Mouse (Mus musculus) hindbrain, embryonic 15.5 days (tissue): ENCODE results near the gene Vps26a. TPM values are rescaled to one million over a fixed set of nuclear protein-coding genes. Genes with fewer than 3 reads are reported as not detected.
"Not testable (repeated sequence)": the region's sequence is repeated elsewhere in the genome, so short reads cannot be mapped to it uniquely, and the experiment has no call there.

Source experiments
- ATAC-seq: fragments of 200-750 bp; cut with Nextera tagmentation; 2 replicates; pipeline ENCODE4 v1.8.0; 2017; ENCODE audit warnings: low read depth, moderate number of reproducible peaks, moderate TSS enrichment; ENCODE audit not compliant: low FRiP score
- H3K27ac ChIP-seq: fragments of 300-500 bp; sonication (generic); replicated peaks from 2 replicates; pipeline ENCODE4 v1.5.1; 2015; ENCODE audit warnings: mild to moderate bottlenecking, inconsistent platforms
- H3K27me3 ChIP-seq: fragments of 300-500 bp; sonication (generic); 2 replicates; pipeline ENCODE4 v1.6.1; 2015; ENCODE audit warnings: control low read depth, inconsistent platforms
- H3K36me3 ChIP-seq: fragments of 300-500 bp; sonication (generic); 2 replicates; pipeline ENCODE4 v1.6.1; 2015; ENCODE audit warnings: control low read depth, inconsistent platforms
- H3K4me1 ChIP-seq: fragments of 300-500 bp; sonication (generic); replicated peaks from 2 replicates; pipeline ENCODE4 v1.6.1; 2015; ENCODE audit warnings: control low read depth, inconsistent platforms
- H3K4me2 ChIP-seq: fragments of 300-500 bp; sonication (generic); 2 replicates; pipeline ENCODE4 v1.6.1; 2015; ENCODE audit warnings: moderate library complexity, mild to moderate bottlenecking, inconsistent platforms
- H3K4me3 ChIP-seq: fragments of 300-500 bp; sonication (generic); 2 replicates; pipeline ENCODE4 v1.5.1; 2015; ENCODE audit warnings: mild to moderate bottlenecking, inconsistent platforms
- H3K9ac ChIP-seq: fragments of 300-500 bp; sonication (generic); 2 replicates; pipeline ENCODE4 v1.6.1; 2015; ENCODE audit warnings: inconsistent platforms
- H3K9me3 ChIP-seq: fragments of 300-500 bp; sonication (generic); 2 replicates; pipeline ENCODE4 v1.6.1; 2016; ENCODE audit warnings: control low read depth, inconsistent platforms
- WGBS: fragments of 180-500 bp; shearing (Covaris S2); methylation state at CpG from one replicate; pipeline ENCODE4 v1.1.7; 2015; 5-methylcytosine and 5-hydroxymethylcytosine counted together
- polyA plus RNA-seq: library from polyadenylated mRNA; unstranded; fragments of >200 nt; fragmentation: Nextera tagmentation; extraction: Ambion mirVana; gene quantifications from 2 replicates; pipeline ENCODE4 v1.2.1, GENCODE M21; 2015

Vps26a gene
- polyA plus RNA-seq, 1 experiment from 2014 or later = 53.9 TPM

DNA sequence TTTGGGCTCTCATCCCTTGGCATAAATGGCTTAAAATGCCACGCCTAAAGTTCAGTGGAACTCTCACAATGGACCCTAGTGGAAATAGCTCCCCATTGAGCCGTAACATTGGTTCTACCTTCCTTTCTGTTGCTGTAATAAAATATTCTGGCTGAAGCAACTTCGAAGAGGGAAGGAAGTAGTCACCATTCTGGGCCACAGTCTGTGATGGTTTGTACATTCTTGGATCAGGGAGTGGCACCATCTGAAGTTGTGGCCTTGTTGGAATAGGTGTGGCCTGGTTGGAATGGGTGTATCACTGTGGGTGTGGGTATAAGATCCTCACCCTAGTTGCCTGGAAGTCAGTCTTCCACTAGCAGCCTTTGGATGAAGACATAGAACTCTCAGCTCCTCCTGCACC, 5.1 kb upstream of the Vps26a start:
- not testable (repeated sequence) for H3K27ac ChIP-seq, H3K4me2 ChIP-seq, H3K36me3 ChIP-seq, H3K4me1 ChIP-seq, H3K4me3 ChIP-seq, ATAC-seq, H3K9me3 ChIP-seq, H3K9ac ChIP-seq, H3K27me3 ChIP-seq
- WGBS = 85% methylated on average over 3 of the region's 3 CpGs

DNA sequence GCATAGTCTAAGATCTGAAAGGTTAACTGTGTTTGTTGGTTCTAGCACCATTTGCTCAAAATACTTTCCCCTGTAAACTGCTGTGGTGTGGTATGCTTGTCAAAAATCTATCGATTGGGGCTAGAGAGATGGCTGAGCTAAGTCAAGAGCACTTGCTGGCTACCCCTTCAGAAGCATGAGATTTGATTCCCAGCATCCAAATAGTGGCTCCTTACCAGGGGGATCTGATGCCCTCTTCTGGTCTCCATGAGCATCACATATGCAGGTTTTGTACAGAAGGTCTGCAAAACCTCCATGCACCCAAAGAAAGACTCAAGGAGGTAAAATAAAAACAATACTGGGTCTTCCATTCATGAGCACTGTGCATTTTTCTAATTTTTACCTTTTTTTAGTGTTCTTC, 1.7 kb upstream of the Vps26a start:
- no peaks in the 10 kb centered on the region for H3K27me3 ChIP-seq

DNA sequence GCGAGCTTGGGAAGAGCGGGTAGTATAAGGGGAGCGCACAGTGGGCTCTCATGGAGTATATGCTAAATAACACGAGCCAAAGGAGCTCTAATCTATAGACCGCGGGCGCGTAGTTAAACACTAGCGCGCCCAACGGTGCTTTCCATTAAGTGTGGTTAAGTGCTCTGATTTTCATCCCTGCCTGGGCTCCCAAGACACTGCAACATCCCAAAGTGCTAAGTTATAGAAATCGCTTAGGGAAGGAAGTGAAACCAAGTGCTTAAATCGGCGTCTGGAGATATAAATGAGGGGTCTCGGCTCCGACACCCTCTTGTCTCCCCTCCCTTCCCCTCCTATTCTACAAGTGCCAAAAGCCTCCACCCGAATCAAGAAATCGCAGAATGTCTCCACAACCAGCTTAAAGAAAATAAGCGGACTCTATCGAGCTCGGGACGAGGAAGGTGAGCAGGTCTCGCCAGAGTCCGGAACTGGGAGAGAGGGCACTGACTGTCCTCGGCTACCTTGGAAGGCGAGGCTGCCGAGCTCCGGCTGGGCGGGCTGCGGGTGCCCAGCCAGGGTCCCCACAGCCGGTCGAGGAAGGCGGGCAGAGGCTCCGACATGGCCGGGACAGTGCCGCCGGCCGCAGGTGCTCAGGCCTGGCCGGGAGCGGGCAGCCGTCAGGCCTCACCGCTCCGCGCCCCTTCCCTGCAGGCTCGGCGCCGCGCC, 575 bp downstream of the Vps26a start:
- no peaks in the 10 kb centered on the region for H3K27me3 ChIP-seq
- peak; percentile 82 for ATAC-seq
- H3K4me1 ChIP-seq = peaks cover 21% of the 10 kb centered on the region
- H3K36me3 ChIP-seq = no peaks in the 10 kb centered on the region
- H3K9ac ChIP-seq = peak overlapping the region; percentile 91
- H3K9me3 ChIP-seq = no peaks in the 10 kb centered on the region
- H3K4me3 ChIP-seq = peak overlapping the region; percentile 99
- peak overlapping the region; percentile 87 for H3K4me2 ChIP-seq
- H3K27ac ChIP-seq = peak overlapping the region; percentile 88
- 0% methylated on average over 48 of the region's 48 CpGs for WGBS

More for the DNA sequence above, 1.7 kb upstream of the Vps26a start:
- no peak overlapping the region for H3K4me2 ChIP-seq
- H3K4me3 ChIP-seq = no peak overlapping the region
- WGBS = 30% methylated on average over 1 of the region's 1 CpGs
- H3K4me1 ChIP-seq = peaks cover 21% of the 10 kb centered on the region
- no peak for ATAC-seq
- no peak overlapping the region for H3K27ac ChIP-seq
- H3K9me3 ChIP-seq = no peaks in the 10 kb centered on the region
- H3K9ac ChIP-seq = no peak overlapping the region
- H3K36me3 ChIP-seq = no peaks in the 10 kb centered on the region

DNA sequence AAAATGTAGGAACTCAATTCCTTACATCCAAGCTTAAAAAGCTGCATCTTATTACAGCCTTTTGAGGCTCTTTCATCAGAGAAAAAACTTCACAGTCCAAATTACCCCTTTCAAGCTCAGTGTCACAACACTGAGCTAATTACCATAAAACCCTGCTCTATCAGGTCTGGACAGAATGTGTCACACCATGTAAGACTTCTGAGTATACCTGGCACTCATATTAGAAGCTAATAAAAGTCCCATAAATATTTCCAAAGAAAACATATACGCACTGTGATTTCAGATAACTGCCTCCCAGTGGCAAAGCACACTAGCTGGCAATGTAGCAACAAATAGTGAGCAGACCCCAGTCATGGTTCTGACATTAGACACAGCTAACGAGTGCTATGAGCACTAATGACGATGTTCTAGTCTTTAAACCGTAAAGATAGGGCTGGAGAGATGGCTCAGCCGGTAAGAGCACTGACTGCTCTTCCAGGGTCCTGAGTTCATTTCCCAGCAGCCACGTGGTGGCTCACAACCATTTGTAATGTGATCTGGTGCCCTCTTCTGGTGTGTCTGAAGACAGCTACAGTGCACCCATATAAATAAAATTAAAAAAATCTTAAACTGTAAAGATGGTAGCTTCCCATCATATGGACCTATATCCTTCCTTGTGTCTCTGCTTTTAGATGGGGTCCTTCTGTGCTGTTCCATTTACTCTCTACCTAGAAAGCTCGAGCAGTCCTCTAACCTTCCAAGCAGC, 5.3 kb downstream of the Vps26a start:
- WGBS = 65% methylated on average over 7 of the region's 7 CpGs
- Histone ChIP-seq H3K9ac (no peak overlapping the region), H3K9me3 (no peaks in the 10 kb centered on the region), H3K27ac (no peak overlapping the region), H3K36me3 (no peaks in the 10 kb centered on the region), H3K4me1 (peaks cover 17% of the 10 kb centered on the region), H3K4me3 (no peak overlapping the region), H3K4me2 (no peak overlapping the region), H3K27me3 (no peaks in the 10 kb centered on the region)
- no peak for ATAC-seq

DNA sequence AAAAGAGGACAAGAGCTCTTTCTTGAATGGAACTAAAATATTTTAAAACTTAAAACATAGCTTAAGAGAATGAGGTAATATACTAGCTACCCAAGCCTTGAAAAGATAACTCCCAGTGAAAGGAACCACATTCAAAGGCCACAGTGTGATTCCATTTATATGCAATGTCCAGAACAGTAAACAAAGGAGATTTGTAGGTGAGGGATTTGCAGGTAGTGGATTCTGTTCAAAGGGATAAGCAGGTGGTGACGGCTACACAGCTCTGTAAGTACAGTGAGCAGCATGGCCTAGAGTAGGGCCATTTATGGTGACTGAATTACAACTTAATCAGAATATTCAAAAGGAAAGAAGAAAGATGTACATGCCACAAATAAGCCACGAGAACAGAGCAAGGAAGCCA, 9.6 kb downstream of the Vps26a start:
- Histone ChIP-seq H3K4me3 (no peak overlapping the region), H3K27me3 (no peaks in the 10 kb centered on the region), H3K4me1 (no peaks in the 10 kb centered on the region), H3K4me2 (no peak overlapping the region), H3K9ac (no peak overlapping the region), H3K36me3 (no peaks in the 10 kb centered on the region), H3K27ac (no peak overlapping the region), H3K9me3 (no peaks in the 10 kb centered on the region)
- 71% methylated on average over 2 of the region's 2 CpGs for WGBS
- no peak for ATAC-seq

DNA sequence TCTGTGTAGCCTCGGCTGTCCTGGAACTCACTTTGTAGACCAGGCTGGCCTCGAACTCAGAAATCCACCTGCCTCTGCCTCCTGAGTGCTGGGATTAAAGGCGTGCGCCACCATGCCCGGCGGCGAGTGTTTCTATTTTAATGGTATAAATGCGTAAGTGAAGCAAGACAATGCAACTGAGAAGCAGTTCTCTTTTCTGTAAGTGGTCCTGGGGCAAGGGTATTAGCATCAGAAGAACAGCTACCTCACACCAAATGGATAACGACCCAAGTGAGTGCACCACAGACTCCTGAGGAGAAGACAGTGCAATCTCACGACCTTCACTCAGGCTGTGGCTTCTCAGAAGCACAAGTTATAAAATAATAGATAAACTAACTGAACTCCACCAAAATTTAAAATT, 11.7 kb downstream of the Vps26a start:
- H3K4me1 ChIP-seq = no peaks in the 10 kb centered on the region
- H3K4me2 ChIP-seq = no peak overlapping the region
- no peak overlapping the region for H3K9ac ChIP-seq
- H3K27me3 ChIP-seq = no peaks in the 10 kb centered on the region
- no peak overlapping the region for H3K27ac ChIP-seq
- H3K36me3 ChIP-seq = no peaks in the 10 kb centered on the region
- ATAC-seq = no peak
- H3K9me3 ChIP-seq = no peaks in the 10 kb centered on the region
- 93% methylated on average over 10 of the region's 10 CpGs for WGBS
- no peak overlapping the region for H3K4me3 ChIP-seq

DNA sequence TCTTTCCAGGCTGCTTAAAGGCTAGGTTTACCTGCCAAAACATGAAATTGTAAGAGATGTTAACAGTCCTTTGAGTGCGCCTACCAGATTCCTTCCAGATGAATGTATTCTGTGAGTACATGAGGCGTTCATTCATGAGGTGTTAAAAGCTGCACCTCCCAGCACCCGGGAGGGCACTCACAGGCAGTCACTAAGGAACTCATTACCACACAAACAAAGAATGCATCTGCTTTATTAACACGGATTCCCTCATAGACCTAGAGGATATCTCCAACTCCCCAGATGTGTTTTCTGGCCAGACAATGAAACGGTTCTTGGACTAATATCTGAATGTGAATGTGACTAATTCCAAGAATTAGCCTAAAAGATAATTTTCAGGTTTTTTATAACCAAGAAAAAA, 15.5 kb downstream of the Vps26a start:
- Histone ChIP-seq H3K9me3 (no peaks in the 10 kb centered on the region), H3K27me3 (no peaks in the 10 kb centered on the region), H3K4me1 (no peaks in the 10 kb centered on the region)

DNA sequence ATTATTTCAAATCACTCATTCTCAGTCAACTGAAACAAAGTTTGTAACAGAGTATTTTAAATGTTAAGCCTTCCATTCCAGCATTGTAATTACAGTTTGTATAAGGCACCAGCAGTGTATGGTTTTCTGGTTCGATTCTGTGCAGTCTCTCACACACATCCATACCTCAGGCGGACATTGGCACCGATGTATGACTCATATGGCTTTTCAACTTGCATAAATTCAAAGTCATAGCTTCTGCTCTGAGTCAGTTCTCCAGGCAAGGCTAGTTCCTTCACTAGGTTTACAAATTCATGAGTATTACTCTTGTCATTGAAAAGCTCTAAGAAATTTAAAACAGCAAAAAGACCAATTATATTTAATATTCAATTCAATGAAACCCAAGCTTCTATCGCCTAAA, 16.9 kb downstream of the Vps26a start:
- Histone ChIP-seq H3K9me3 (no peaks in the 10 kb centered on the region), H3K9ac (no peak overlapping the region), H3K4me2 (no peak overlapping the region), H3K27me3 (no peaks in the 10 kb centered on the region), H3K36me3 (peaks cover 7% of the 10 kb centered on the region; the same call in 1 of the 2 replicates), H3K4me1 (no peaks in the 10 kb centered on the region), H3K27ac (no peak overlapping the region), H3K4me3 (no peak overlapping the region)
- no peak for ATAC-seq
- 96% methylated on average over 4 of the region's 4 CpGs for WGBS

More for the DNA sequence above, 15.5 kb downstream of the Vps26a start:
- H3K4me3 ChIP-seq = no peak overlapping the region
- no peak overlapping the region for H3K9ac ChIP-seq
- no peak for ATAC-seq
- H3K4me2 ChIP-seq = no peak overlapping the region
- peaks cover 7% of the 10 kb centered on the region; the same call in 1 of the 2 replicates for H3K36me3 ChIP-seq
- no peak overlapping the region for H3K27ac ChIP-seq
- 56% methylated on average over 5 of the region's 5 CpGs for WGBS

DNA sequence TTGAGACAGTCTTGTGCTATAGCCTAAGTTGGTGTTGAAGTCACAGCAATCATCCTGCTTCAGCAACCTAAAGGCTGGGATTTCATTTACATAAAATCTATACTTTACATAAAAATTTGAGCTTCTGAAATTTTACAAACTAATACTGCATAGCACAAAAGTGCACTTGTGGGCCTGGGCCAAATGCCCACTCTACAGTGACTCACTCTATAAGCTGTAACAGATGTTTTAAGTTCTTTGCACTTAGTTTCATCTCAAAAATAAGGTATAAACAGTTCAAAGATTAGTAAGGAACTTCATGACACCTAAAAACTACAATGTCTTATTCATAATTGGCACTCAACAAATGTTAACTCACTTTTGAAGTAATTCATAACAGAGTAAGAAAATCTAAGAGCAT, 25.3 kb downstream of the Vps26a start:
- Histone ChIP-seq H3K27ac (no peak overlapping the region), H3K9ac (no peak overlapping the region), H3K4me2 (no peak overlapping the region), H3K36me3 (peaks cover 41% of the 10 kb centered on the region), H3K9me3 (no peaks in the 10 kb centered on the region), H3K4me1 (no peaks in the 10 kb centered on the region), H3K4me3 (no peak overlapping the region), H3K27me3 (no peaks in the 10 kb centered on the region)
- no peak for ATAC-seq

DNA sequence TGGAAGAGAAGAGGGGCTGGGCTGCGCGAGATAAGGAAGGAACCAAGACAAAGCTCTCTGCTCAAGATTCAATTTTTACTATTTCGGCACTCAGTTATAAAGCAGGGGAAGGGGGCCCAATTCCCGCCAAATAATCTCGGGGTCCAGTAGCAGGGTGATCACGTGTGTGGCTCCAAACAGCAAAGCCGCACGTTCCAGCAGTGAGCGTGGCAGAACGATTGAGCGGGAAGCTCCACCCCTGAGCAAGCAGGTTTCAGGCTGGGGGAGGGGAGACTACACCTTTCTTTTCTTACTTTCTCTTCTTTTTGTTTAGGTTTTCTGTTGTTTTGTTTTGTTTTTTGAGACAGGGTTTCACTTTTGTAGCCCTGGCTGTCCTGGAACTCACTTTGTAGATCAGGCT, 34.6 kb downstream of the Vps26a start:
- 72% methylated on average over 11 of the region's 11 CpGs for WGBS
- not testable (repeated sequence) for H3K27ac ChIP-seq, H3K27me3 ChIP-seq, H3K9me3 ChIP-seq, H3K4me3 ChIP-seq, ATAC-seq, H3K4me2 ChIP-seq, H3K9ac ChIP-seq
- peaks cover 26% of the 10 kb centered on the region for H3K36me3 ChIP-seq
- H3K4me1 ChIP-seq = peaks cover 20% of the 10 kb centered on the region

DNA sequence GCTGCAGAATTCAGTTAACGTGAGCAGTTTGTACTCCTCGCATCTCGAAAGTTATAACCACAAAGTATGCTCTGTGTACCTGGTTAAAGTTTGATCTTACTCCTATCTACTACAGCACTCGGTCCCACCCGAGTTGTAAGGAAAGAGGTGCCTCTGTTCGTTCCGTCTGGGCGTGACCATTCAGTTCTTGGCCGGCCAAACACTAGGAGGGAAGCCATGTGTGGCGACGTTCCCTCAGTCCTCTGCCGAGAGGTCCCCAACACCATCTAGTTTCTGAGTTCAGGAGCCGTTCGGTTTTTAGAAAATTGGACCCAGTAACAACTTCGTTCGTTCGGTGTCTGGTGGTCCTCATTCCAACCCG, 36.3 kb downstream of the Vps26a start:
- Histone ChIP-seq H3K4me1 (peaks cover 20% of the 10 kb centered on the region), H3K9ac (peak overlapping the region; percentile 96), H3K27me3 (no peaks in the 10 kb centered on the region), H3K36me3 (peaks cover 27% of the 10 kb centered on the region), H3K4me2 (peak overlapping the region; percentile 73), H3K4me3 (peak overlapping the region; percentile 88), H3K27ac (peak overlapping the region; percentile 98), H3K9me3 (no peaks in the 10 kb centered on the region)
- 36% methylated on average over 18 of the region's 18 CpGs for WGBS
- no peak for ATAC-seq

DNA sequence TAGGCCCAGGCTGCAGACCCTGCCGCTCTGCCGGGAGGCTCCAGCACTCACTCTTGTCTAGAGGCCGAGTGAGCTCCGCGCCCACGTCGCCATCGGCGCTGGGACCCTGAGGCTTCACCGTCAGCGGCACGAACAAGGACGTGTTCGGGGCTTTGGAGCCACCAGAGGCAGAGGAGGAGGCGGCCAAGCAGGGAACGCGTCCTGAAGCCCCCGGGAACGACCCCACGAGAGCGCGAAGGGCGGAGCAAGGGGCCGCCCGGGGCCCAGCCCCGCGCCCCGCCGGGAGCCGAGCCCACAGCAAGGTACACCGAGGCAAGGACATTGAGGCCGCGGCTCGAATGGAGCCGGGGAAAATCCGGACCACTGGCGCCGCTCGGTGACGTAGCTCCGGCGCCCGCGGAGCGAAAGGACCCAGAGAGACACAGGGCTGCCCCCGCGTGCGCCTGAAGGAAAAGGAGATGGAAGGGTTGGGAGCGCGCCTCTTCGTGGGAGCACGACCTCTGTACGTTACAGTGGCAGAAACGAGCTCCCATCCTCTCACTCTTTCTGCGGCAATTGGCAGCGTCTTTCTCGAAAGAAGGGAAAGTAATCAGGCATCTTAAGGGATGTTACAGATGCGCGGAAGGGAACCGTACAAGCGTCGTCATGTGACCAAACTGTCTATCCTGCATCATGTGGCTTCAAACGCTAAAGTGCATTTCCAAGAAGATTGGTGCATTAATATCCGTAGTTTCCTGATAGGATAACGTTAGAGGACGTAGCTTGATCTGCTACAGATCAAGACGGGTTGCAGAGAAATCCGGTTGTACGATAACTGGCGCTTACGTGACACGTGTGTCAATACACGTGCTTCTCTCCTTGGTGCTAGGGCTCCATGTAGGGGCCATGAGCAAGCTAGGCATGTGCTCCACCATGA, 37.0 kb downstream of the Vps26a start, which contains the start of the genes 4930507D05Rik and Supv3l1:
Gene 4930507D05Rik (plus strand): TSS at position 126 of the 916 bp plus-strand sequence.
Gene Supv3l1 (minus strand): TSS at position 375 of the 916 bp plus-strand sequence.
- peak within 1 kb of the TSS; percentile 98 for H3K27ac ChIP-seq
- H3K36me3 ChIP-seq = peaks cover 29% of the 10 kb centered on the region
- H3K27me3 ChIP-seq = no peaks in the 10 kb centered on the region
- under 1% methylated on average over 73 of the region's 73 CpGs for WGBS
- no peaks in the 10 kb centered on the region for H3K9me3 ChIP-seq
- peak within 1 kb of the TSS; percentile 96 for H3K9ac ChIP-seq
- ATAC-seq = peak; percentile 95
- H3K4me3 ChIP-seq = peak within 1 kb of the TSS; percentile 88
- H3K4me2 ChIP-seq = peak within 1 kb of the TSS; percentile 73
- H3K4me1 ChIP-seq = peaks cover 20% of the 10 kb centered on the region
